Mouse (Mus musculus) right cerebral cortex, postnatal 36 days (tissue): ENCODE data around the gene Olfr1306.

Experiments used
- DNase-seq, 2 experiments: peaks; one replicate each; pipeline ENCODE4 v3.0.0; 2022; ENCODE audit warnings: low spot score in 2 of 2, mixed read lengths in 1 of 2

The Olfr1306 gene

DNA sequence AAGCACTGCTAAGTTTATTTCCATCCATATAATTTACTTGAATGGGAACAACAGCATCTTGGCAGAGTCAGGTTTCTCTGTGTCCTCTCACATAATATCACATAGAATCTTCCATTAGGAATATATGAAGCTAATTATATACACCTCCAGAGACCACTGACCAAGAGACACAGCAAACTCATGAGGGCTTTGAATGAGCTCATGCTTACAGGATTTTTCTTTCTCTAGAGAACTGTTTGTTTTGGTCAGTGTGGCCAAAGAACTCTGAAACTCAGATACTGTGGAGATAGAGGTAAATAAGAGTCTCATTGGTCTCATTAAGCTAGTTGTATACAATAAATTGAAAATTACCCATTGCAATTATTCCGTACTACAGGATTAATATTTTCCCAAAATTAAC is at the start of gene Olfr1306:
TSS of gene Olfr1306 (minus strand) at position 101 of the 400 bp plus-strand sequence.
- DNase-seq = no peak

DNA sequence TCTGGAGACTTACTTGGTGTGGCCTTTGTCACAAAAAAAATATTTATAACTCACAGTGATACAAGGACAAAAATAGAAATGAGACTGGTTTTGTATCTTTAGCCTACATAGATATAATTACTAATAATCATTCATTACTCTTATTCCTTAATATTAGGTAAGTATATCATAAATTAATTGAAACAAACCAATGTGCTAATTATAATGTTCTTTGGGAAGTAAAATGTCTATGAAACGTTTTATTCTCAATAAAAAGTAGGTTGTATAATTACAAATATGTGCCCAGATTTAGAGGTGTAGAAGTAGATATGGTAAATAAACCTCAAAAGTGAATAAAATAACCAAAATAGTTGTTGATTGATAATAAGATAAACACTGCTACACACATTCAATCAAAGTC is 48.8 kb upstream of the Olfr1306 start, which contains the start of gene Olfr1308:
TSS of gene Olfr1308 (minus strand) at position 101 of the 400 bp plus-strand sequence.
- no peak for DNase-seq

DNA sequence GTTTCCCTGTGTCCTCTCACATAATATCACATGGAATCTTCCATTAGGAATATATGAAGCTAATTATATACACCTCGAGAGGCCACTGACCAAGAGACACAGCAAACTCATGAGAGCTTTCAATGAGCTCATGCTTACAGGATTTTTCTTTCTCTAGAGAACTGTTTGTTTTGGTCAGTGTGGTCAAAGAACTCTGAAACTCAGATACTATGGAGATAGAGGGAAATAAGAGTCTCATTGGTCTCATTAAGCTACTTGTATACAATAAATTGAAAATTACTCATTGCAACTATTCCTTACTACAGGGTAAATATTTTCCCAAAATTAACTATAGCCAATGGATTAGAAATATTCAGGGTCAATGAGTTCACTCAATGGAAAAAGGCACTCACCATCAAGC is 33.3 kb upstream of the Olfr1306 start, which contains the start of gene Olfr1307:
TSS of gene Olfr1307 (minus strand) at position 101 of the 400 bp plus-strand sequence.
- DNase-seq = no peak

DNA sequence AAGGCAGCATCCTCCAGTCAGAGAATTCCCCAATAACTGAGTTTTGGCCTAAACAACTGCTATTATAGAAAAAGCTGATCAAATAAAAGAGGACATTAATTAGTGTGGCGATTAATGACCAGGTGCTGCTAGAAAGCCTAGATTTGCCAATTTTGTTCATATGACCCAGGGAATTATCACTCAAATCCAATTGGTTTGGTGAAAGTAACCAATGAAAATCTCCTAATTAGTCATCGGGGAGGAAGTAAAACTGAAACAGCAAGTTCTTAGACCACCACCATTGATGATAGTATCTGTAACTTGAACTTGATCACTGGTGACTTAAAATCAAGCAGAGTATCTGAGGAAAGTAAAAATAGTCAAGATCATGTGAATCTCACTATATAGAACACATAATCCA is 39.0 kb downstream of the Olfr1306 start, which contains the start of gene Olfr1305:
TSS of gene Olfr1305 (minus strand) at position 101 of the 400 bp plus-strand sequence.
- DNase-seq = no peak
